Mouse (Mus musculus) neutrophil, adult 83 days (primary cell): ENCODE data around the gene Eef1akmt3. TPM values are rescaled to one million over a fixed set of nuclear protein-coding genes. Genes with fewer than 3 reads are reported as not detected.

ENCODE experiments used
- total RNA-seq, 2 experiments: library from RNA; stranded (reverse); gene quantifications; one replicate each; pipeline ENCODE4 v1.2.4; 2023

Eef1akmt3 gene
- total RNA-seq = under 1 TPM in 1 of 2 experiments, not detected in 1; 0.20 TPM

DNA sequence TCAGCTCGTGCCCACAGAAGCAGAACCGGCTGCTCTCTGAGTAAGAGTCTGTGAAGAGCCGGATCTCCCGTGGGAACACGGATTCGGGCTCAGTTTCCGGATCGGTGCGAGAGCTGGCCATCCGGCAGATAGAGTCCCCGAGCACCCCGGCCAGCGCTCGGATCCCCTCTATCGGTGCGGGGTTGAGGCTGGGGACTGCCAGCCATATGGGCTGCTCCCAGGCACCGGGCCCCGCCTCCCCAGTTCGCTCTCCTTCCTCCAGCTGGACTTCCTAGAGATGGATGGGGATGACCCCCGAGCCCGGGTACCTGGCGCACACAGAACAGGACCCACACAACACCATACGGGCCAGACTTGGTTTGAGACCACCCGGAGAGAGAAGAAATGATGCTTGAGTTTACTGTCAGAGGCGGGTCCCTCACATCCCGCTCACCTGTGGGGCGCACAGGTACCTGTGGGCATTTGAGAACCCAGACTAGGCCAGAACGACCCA is at the start of gene Eef1akmt3, which contains the start of gene Mettl1:
Gene Eef1akmt3 (minus strand): TSS at position 240 of the 493 bp plus-strand sequence.
Gene Mettl1 (plus strand): TSS at position 141 of the 493 bp plus-strand sequence.

GRCm38 (mm10) chr10:127075080-127075479 is 33.8 kb upstream of the Eef1akmt3 start, which contains the start of gene Agap2:
Agap2 (plus strand) TSS chr10:127075284.

GRCm38 (mm10) chr10:127070190-127071121 is 29.1 kb upstream of the Eef1akmt3 start, which contains the start of gene Tspan31:
Tspan31 (minus strand) TSS chr10:127070264.

GRCm38 (mm10) chr10:127063239-127063872 is 22.0 kb upstream of the Eef1akmt3 start, which contains the start of gene Cdk4:
Cdk4 (plus strand) TSS chr10:127063534.

DNA sequence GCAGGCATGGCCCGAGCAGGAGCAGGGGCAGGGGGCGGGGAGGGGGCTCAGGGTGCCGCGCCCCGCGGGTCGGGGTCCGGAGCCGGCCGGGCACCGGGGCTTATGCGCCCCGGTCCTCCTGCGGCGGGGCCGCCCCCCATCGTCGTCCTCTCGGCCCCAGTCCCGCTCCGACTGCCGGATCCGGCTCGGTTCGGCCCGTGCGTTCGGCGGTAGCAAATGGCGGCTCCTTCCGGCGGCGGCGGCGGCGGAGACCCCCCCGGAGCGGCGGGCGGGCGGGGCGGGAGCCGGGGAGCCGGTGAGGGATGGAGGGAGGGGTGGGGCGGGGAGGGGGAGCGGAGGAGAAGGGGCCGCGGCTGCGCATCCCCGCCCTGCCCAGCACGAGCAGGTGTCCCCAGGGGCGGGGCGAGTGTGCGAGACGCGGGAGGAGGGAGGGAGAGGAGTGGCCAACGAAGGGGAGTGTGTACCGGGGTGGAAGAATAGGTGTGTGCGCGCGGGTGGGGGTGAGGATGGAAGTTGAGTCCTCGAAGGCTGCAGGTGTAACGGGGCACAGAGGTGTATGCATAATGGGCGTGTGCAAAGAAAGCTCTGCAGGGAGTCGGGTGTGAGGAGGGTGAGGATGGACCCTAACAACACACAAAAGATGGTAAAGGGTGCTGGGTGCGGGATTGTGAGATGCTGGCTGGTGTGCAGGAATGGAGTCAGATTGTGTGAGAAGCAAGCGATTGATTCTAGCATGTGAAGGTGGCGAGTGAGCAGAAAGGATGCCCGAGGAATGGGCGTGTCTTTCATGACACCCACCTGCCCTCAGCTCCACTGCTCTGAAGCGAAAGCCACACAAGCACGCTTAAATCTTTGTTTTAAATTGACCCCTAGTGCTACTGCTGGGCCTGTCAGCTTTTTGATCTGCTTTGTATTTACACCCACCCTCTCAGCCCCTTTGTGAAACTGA is 18.9 kb upstream of the Eef1akmt3 start, which contains the start of gene March9:
Gene March9 (minus strand): TSS at position 217 of the 949 bp plus-strand sequence.

GRCm38 (mm10) chr10:127047954-127048353 is 6.6 kb upstream of the Eef1akmt3 start, which contains the start of gene Cyp27b1:
Cyp27b1 (plus strand) TSS chr10:127048250.

GRCm38 (mm10) chr10:127030336-127031296 is 10.7 kb downstream of the Eef1akmt3 start, which contains the start of gene Tsfm:
Tsfm (minus strand) TSS chr10:127030840.

DNA sequence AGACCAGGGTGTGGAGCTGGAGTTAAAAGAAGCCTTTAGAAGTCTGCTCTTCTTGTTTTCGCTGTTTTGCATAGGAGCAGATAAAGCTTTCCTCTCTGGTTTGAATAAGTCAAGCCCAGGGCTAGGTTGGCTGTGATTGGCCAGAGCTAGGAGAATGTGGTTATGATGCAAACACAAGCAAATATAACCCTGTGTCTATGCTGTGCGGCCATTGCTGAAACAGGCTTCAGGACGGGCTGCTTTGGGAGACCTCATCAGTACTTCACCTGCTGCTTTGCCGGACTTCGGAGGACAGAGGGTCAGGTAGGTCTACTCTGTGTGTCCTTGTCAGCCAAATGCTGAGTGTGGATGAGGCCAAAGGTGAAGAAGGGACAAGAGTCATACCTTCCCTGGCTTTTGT is 40.8 kb downstream of the Eef1akmt3 start, which contains the start of gene Avil:
Gene Avil (plus strand): TSS at position 181 of the 400 bp plus-strand sequence.

Other genes starting within 250 kb of the Eef1akmt3 start
- 1 to 10 TPM; 3.0 to 3.8 TPM for gene Atp23, start 140.2 kb downstream of the Eef1akmt3 start, total RNA-seq
- 100 to 1,000 TPM in 1 of 2 experiments, 10 to 100 TPM in 1; 95.6 to 113 TPM for gene Ctdsp2, start 62.8 kb downstream of the Eef1akmt3 start, total RNA-seq
- gene Avil, start 40.8 kb downstream of the Eef1akmt3 start, total RNA-seq = under 1 TPM in 1 of 2 experiments, not detected in 1; 0.22 TPM
- 10 to 100 TPM; 11.1 to 11.3 TPM for gene Tsfm, start 10.7 kb downstream of the Eef1akmt3 start, total RNA-seq
- 1 to 10 TPM; 3.6 to 4.2 TPM for gene Mettl1, start 99 bp downstream of the Eef1akmt3 start, total RNA-seq
- gene Cyp27b1, start 6.7 kb upstream of the Eef1akmt3 start, total RNA-seq = not detected
- gene March9, start 18.7 kb upstream of the Eef1akmt3 start, total RNA-seq = under 1 TPM in 1 of 2 experiments, not detected in 1; 0.11 TPM
- 100 to 1,000 TPM; 139 to 142 TPM for gene Cdk4, start 22.0 kb upstream of the Eef1akmt3 start, total RNA-seq
- gene Tspan31, start 28.8 kb upstream of the Eef1akmt3 start, total RNA-seq = 10 to 100 TPM; 26.9 to 27.6 TPM
- 10 to 100 TPM; 45.3 to 49.2 TPM for gene Agap2, start 33.8 kb upstream of the Eef1akmt3 start, total RNA-seq
- 100 to 1,000 TPM; 102 to 103 TPM for gene Os9, start 79.6 kb upstream of the Eef1akmt3 start, total RNA-seq
- 100 to 1,000 TPM in 1 of 2 experiments, 10 to 100 TPM in 1; 99.0 to 106 TPM for gene B4galnt1, start 123.7 kb upstream of the Eef1akmt3 start, total RNA-seq
- gene Slc26a10, start 139.1 kb upstream of the Eef1akmt3 start, total RNA-seq = not detected
- gene Arhgef25, start 148.6 kb upstream of the Eef1akmt3 start, total RNA-seq = 1 to 10 TPM; 1.1 to 1.6 TPM
- gene Dtx3, start 154.2 kb upstream of the Eef1akmt3 start, total RNA-seq = 10 to 100 TPM; 15.9 to 19.5 TPM
- 10 to 100 TPM; 24.4 to 25.8 TPM for gene Pip4k2c, start 170.1 kb upstream of the Eef1akmt3 start, total RNA-seq
- gene Kif5a, start 221.8 kb upstream of the Eef1akmt3 start, total RNA-seq = under 1 TPM; 0.22 to 0.42 TPM
- gene Dctn2, start 224.9 kb upstream of the Eef1akmt3 start, total RNA-seq = 100 to 1,000 TPM in 1 of 2 experiments, 10 to 100 TPM in 1; 98.1 to 101 TPM
- gene Mbd6, start 247.5 kb upstream of the Eef1akmt3 start, total RNA-seq = 100 to 1,000 TPM; 134 to 135 TPM